Mouse (Mus musculus) heart, postnatal 0 days (tissue): ENCODE results near the gene Atg16l2.

Experiments
- CTCF ChIP-seq: IDR thresholded peaks from 2 replicates; pipeline ENCODE4 v1.5.1; 2016; ENCODE audit warnings: antibody characterized with exemption, control low read depth, low read depth
- EP300 ChIP-seq: IDR thresholded peaks from 2 replicates; pipeline ENCODE4 v1.6.1; 2016; ENCODE audit warnings: antibody characterized with exemption, low read depth

DNA sequence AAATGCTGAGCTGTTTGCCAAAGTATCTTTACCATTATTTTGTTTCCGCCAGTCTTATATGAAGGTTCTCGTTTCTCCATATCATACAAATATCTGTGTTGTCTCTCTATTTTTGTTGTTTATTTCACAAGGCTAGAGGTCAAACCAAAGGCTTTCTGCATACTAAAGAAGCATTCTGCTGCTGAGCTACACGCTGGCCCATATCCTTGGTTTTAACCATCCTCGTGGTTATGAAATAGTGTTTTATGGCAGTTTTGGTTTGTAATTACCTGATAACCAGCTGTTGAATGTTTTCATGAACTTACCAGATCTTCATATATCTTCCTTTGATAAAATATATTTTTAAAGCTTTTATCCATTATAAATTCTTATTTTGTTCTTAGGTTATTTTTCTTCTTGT is 53.3 kb downstream of the Atg16l2 start:
- TF ChIP-seq CTCF (no peak), EP300 (no peak)
